Mouse (Mus musculus) forebrain, embryonic 13.5 days (tissue): ENCODE measurements at regions not wholly inside any gene's neighbourhood (a gene's known extent, or its start where the extent isn't known, plus 50 kb on each side); places are given as distances from the start of the nearest gene placed in this dataset.
A peak's percentile ranks its signal among the peaks of the same experiment; 100 is the strongest.

Experiments
- ATAC-seq: fragments of 200-750 bp; cut with Nextera tagmentation; 2 replicates; pipeline ENCODE4 v1.8.0; 2017
- H3K27ac ChIP-seq: fragments of 300-500 bp; sonication (generic); 2 replicates; pipeline ENCODE4 v1.5.1; 2015; ENCODE audit warnings: inconsistent platforms, mild to moderate bottlenecking, moderate library complexity
- H3K27me3 ChIP-seq: fragments of 300-500 bp; sonication (generic); 2 replicates; pipeline ENCODE4 v1.6.1; 2015; ENCODE audit warnings: mild to moderate bottlenecking, inconsistent platforms
- H3K36me3 ChIP-seq: fragments of 300-500 bp; sonication (generic); 2 replicates; pipeline ENCODE4 v1.6.1; 2015; ENCODE audit warnings: mild to moderate bottlenecking, inconsistent platforms; ENCODE audit not compliant: poor library complexity, severe bottlenecking
- H3K4me1 ChIP-seq: fragments of 300-500 bp; sonication (generic); 2 replicates; pipeline ENCODE4 v1.6.1; 2015; ENCODE audit warnings: inconsistent platforms
- H3K4me2 ChIP-seq: fragments of 300-500 bp; sonication (generic); 2 replicates; pipeline ENCODE4 v1.6.1; 2015; ENCODE audit warnings: inconsistent platforms, mild to moderate bottlenecking, moderate library complexity
- H3K4me3 ChIP-seq: fragments of 300-500 bp; sonication (generic); 2 replicates; pipeline ENCODE4 v1.5.1; 2015; ENCODE audit warnings: mild to moderate bottlenecking, inconsistent platforms
- H3K9ac ChIP-seq: fragments of 300-500 bp; sonication (generic); 2 replicates; pipeline ENCODE4 v1.6.1; 2015; ENCODE audit warnings: mild to moderate bottlenecking, inconsistent platforms
- H3K9me3 ChIP-seq: fragments of 300-500 bp; sonication (generic); replicated peaks from 2 replicates; pipeline ENCODE4 v1.6.1; 2016; ENCODE audit warnings: inconsistent platforms
- WGBS: fragments of 180-500 bp; shearing (Covaris S2); methylation state at CpG from one replicate; pipeline ENCODE4 v1.1.7; 2015; 5-methylcytosine and 5-hydroxymethylcytosine counted together

GRCm38 (mm10) chr1:128790881-128791280, 198.8 kb upstream of the Cxcr4 start:
- ATAC-seq: no peak
- H3K4me3 ChIP-seq: no peak overlapping the region
- no peaks in the 10 kb centered on the region for H3K9me3 ChIP-seq
- H3K4me2 ChIP-seq: no peak overlapping the region
- H3K27ac ChIP-seq: no peak overlapping the region
- H3K9ac ChIP-seq: no peak overlapping the region
- H3K36me3 ChIP-seq: no peaks in the 10 kb centered on the region
- WGBS: 89% methylated on average over 6 of the region's 6 CpGs
- H3K4me1 ChIP-seq: no peaks in the 10 kb centered on the region
- H3K27me3 ChIP-seq: no peaks in the 10 kb centered on the region

- Histone ChIP-seq H3K36me3 (no peaks in the 10 kb centered on the region), H3K4me2 (no peak overlapping the region), H3K27ac (no peak overlapping the region), H3K4me3 (no peak overlapping the region), H3K4me1 (no peaks in the 10 kb centered on the region), H3K27me3 (no peaks in the 10 kb centered on the region), H3K9me3 (no peaks in the 10 kb centered on the region), H3K9ac (no peak overlapping the region)
- no peak for ATAC-seq
- WGBS: 44% methylated on average over 3 of the region's 3 CpGs
Observed at GRCm38 (mm10) chr1:128789567-128790335, 197.7 kb upstream of the Cxcr4 start.

- 64% methylated on average over 6 of the region's 6 CpGs for WGBS
- Histone ChIP-seq H3K9me3 (no peaks in the 10 kb centered on the region), H3K27me3 (no peaks in the 10 kb centered on the region), H3K9ac (no peak overlapping the region), H3K4me2 (no peak overlapping the region), H3K36me3 (no peaks in the 10 kb centered on the region), H3K4me1 (no peaks in the 10 kb centered on the region), H3K27ac (no peak overlapping the region), H3K4me3 (no peak overlapping the region)
- ATAC-seq: no peak
Observed at GRCm38 (mm10) chr1:128788227-128788626, 196.1 kb upstream of the Cxcr4 start.

GRCm38 (mm10) chr1:128786941-128787569, 195.0 kb upstream of the Cxcr4 start:
- H3K4me1 ChIP-seq: no peaks in the 10 kb centered on the region
- H3K27ac ChIP-seq: no peak overlapping the region
- no peak overlapping the region for H3K9ac ChIP-seq
- peak; percentile 45; the same call in 1 of the 2 replicates for ATAC-seq
- no peak overlapping the region for H3K4me2 ChIP-seq
- no peak overlapping the region for H3K4me3 ChIP-seq
- no peaks in the 10 kb centered on the region for H3K9me3 ChIP-seq
- WGBS: 90% methylated on average over 14 of the region's 14 CpGs
- no peaks in the 10 kb centered on the region for H3K36me3 ChIP-seq
- no peaks in the 10 kb centered on the region for H3K27me3 ChIP-seq

GRCm38 (mm10) chr1:128782286-128782685, 190.2 kb upstream of the Cxcr4 start:
- H3K4me2 ChIP-seq: no peak overlapping the region
- no peaks in the 10 kb centered on the region for H3K27me3 ChIP-seq
- H3K9me3 ChIP-seq: no peaks in the 10 kb centered on the region
- H3K4me3 ChIP-seq: no peak overlapping the region
- H3K9ac ChIP-seq: no peak overlapping the region
- no peaks in the 10 kb centered on the region for H3K36me3 ChIP-seq
- ATAC-seq: no peak
- 91% methylated on average over 2 of the region's 2 CpGs for WGBS
- no peak overlapping the region for H3K27ac ChIP-seq
- H3K4me1 ChIP-seq: no peaks in the 10 kb centered on the region

- Histone ChIP-seq H3K4me3 (no peak overlapping the region), H3K27me3 (no peaks in the 10 kb centered on the region), H3K27ac (no peak overlapping the region), H3K9ac (no peak overlapping the region), H3K4me2 (no peak overlapping the region), H3K36me3 (no peaks in the 10 kb centered on the region), H3K4me1 (no peaks in the 10 kb centered on the region), H3K9me3 (no peaks in the 10 kb centered on the region)
- 81% methylated on average over 7 of the region's 7 CpGs for WGBS
- no peak for ATAC-seq
Observed at GRCm38 (mm10) chr1:128781871-128782270, 189.8 kb upstream of the Cxcr4 start.

GRCm38 (mm10) chr1:128781311-128781710, 189.2 kb upstream of the Cxcr4 start:
- Histone ChIP-seq H3K27ac (no peak overlapping the region), H3K9me3 (no peaks in the 10 kb centered on the region), H3K36me3 (no peaks in the 10 kb centered on the region), H3K27me3 (no peaks in the 10 kb centered on the region), H3K4me2 (no peak overlapping the region), H3K4me1 (no peaks in the 10 kb centered on the region), H3K4me3 (no peak overlapping the region), H3K9ac (no peak overlapping the region)
- no peak for ATAC-seq
- 93% methylated on average over 4 of the region's 4 CpGs for WGBS

GRCm38 (mm10) chr1:128779586-128780158, 187.6 kb upstream of the Cxcr4 start:
- no peaks in the 10 kb centered on the region for H3K4me1 ChIP-seq
- 92% methylated on average over 5 of the region's 5 CpGs for WGBS
- no peak overlapping the region for H3K9ac ChIP-seq
- H3K27ac ChIP-seq: no peak overlapping the region
- H3K36me3 ChIP-seq: no peaks in the 10 kb centered on the region
- H3K9me3 ChIP-seq: no peaks in the 10 kb centered on the region
- H3K4me2 ChIP-seq: no peak overlapping the region
- H3K4me3 ChIP-seq: no peak overlapping the region
- no peaks in the 10 kb centered on the region for H3K27me3 ChIP-seq
- ATAC-seq: no peak

GRCm38 (mm10) chr1:128772440-128772839, 180.3 kb upstream of the Cxcr4 start:
- Histone ChIP-seq H3K36me3 (no peaks in the 10 kb centered on the region), H3K9ac (no peak overlapping the region), H3K4me1 (no peaks in the 10 kb centered on the region), H3K4me2 (no peak overlapping the region), H3K4me3 (no peak overlapping the region), H3K27me3 (no peaks in the 10 kb centered on the region), H3K9me3 (no peaks in the 10 kb centered on the region), H3K27ac (no peak overlapping the region)
- no peak for ATAC-seq
- WGBS: 86% methylated on average over 3 of the region's 3 CpGs

- 92% methylated on average over 5 of the region's 5 CpGs for WGBS
- ATAC-seq: no peak
- no peaks in the 10 kb centered on the region for H3K4me1 ChIP-seq
- no peaks in the 10 kb centered on the region for H3K36me3 ChIP-seq
- H3K27ac ChIP-seq: no peak overlapping the region
- no peaks in the 10 kb centered on the region for H3K9me3 ChIP-seq
- H3K4me3 ChIP-seq: no peak overlapping the region
- H3K4me2 ChIP-seq: no peak overlapping the region
- H3K9ac ChIP-seq: no peak overlapping the region
- H3K27me3 ChIP-seq: no peaks in the 10 kb centered on the region
Observed at GRCm38 (mm10) chr1:128770786-128771185, 178.7 kb upstream of the Cxcr4 start.

GRCm38 (mm10) chr1:128767991-128768390, 175.9 kb upstream of the Cxcr4 start:
- no peak overlapping the region for H3K4me3 ChIP-seq
- H3K9me3 ChIP-seq: no peaks in the 10 kb centered on the region
- no peak overlapping the region for H3K9ac ChIP-seq
- H3K4me2 ChIP-seq: no peak overlapping the region
- ATAC-seq: no peak
- H3K27me3 ChIP-seq: no peaks in the 10 kb centered on the region
- 96% methylated on average over 6 of the region's 6 CpGs for WGBS
- no peaks in the 10 kb centered on the region for H3K4me1 ChIP-seq
- H3K36me3 ChIP-seq: no peaks in the 10 kb centered on the region
- no peak overlapping the region for H3K27ac ChIP-seq

GRCm38 (mm10) chr1:128767415-128767814, 175.3 kb upstream of the Cxcr4 start:
- ATAC-seq: no peak
- Histone ChIP-seq H3K4me3 (no peak overlapping the region), H3K4me1 (no peaks in the 10 kb centered on the region), H3K9ac (no peak overlapping the region), H3K4me2 (no peak overlapping the region), H3K36me3 (no peaks in the 10 kb centered on the region), H3K27ac (no peak overlapping the region), H3K27me3 (no peaks in the 10 kb centered on the region), H3K9me3 (no peaks in the 10 kb centered on the region)
- WGBS: 90% methylated on average over 3 of the region's 3 CpGs
